Mouse (Mus musculus) C2C12 (cell line): ENCODE data around the gene Zcchc10.

Source experiments
- CEBPB ChIP-seq: IDR thresholded peaks from one replicate; pipeline ENCODE4 v1.6.1; 2011; ENCODE audit warnings: low read depth, mild to moderate bottlenecking, control low read depth, moderate library complexity
- CTCF ChIP-seq: IDR thresholded peaks from one replicate; pipeline ENCODE4 v1.5.1; 2011; ENCODE audit not compliant: control insufficient read depth, insufficient read depth, insufficient read length
- FOSL1 ChIP-seq: IDR thresholded peaks from one replicate; pipeline ENCODE4 v1.8.0; 2011; ENCODE audit warnings: mild to moderate bottlenecking, low read length; ENCODE audit not compliant: poor library complexity, insufficient read depth, severe bottlenecking
- MAX ChIP-seq: IDR thresholded peaks from one replicate; pipeline ENCODE4 v1.6.1; 2011; ENCODE audit warnings: mild to moderate bottlenecking, control low read depth
- MYOD1 ChIP-seq: IDR thresholded peaks from one replicate; pipeline ENCODE4 v1.6.1; 2011; ENCODE audit warnings: low read depth; ENCODE audit not compliant: control insufficient read depth, insufficient read length
- USF1 ChIP-seq: IDR thresholded peaks from one replicate; pipeline ENCODE4 v1.6.1; 2011; ENCODE audit warnings: low read depth, mild to moderate bottlenecking, control low read depth, moderate library complexity

- no peak for TF ChIP-seq CTCF
- TF ChIP-seq MYOD1 = no peak
- TF ChIP-seq MAX = no peak
- no peak for TF ChIP-seq USF1
- TF ChIP-seq FOSL1 = no peak
- TF ChIP-seq CEBPB = no peak
These were observed 6.6 kb downstream of the Zcchc10 start for GRCm38 (mm10) chr11:53331121-53331520.
